ENCODE assay signal across 8 mouse cellular contexts in genomic region chr15:100646161-100646560, GRCm38 (mm10).
"Had no signal": no experiment of that assay in that cellular context is flagged by ENCODE, and none has a peak within 500 bp of the region (broad histone marks: within the 10 kb centered on the region; RNA-seq: fewer than 3 reads in every experiment).

No protein-coding gene starts in this region.

- DNase-seq: kidney, adult 8-10 months; kidney, postnatal 25 days; layer of hippocampus, adult 9-11 months; liver; liver, embryonic 13.5 days; liver, postnatal 0 days; lung, postnatal 14 days; thymus, postnatal 4 days had no signal
